Mouse (Mus musculus) heart, adult 9 months (tissue): ENCODE data around the gene Smyd5.

Experiments
- DNase-seq, 2 experiments: peaks; one replicate each; pipeline ENCODE4 v3.0.0; 2022; ENCODE audit warnings: low spot score in 2 of 2

Gene Smyd5

GRCm38 (mm10) chr6:85491606-85492005 lies 59.8 kb downstream of the Smyd5 start:
- no peak for DNase-seq
